Mouse (Mus musculus) olfactory bulb, adult 2 months (tissue): ENCODE data around the gene Ankrd40. TPM values are rescaled to one million over a fixed set of nuclear protein-coding genes. Genes with fewer than 3 reads are reported as not detected.

Experiments
- H3K27ac ChIP-seq: fragments of 200-500 bp; 2 replicates; pipeline ENCODE4 v1.5.1; 2012; ENCODE audit warnings: low read depth, low read length; ENCODE audit not compliant: insufficient read depth
- H3K4me1 ChIP-seq: fragments of 200-500 bp; 2 replicates; pipeline ENCODE4 v1.6.1; 2012; ENCODE audit warnings: low read length; ENCODE audit not compliant: control insufficient read depth, insufficient read depth
- H3K4me3 ChIP-seq: fragments of 200-500 bp; 2 replicates; pipeline ENCODE4 v1.5.1; 2012; ENCODE audit warnings: mild to moderate bottlenecking, low read depth, low read length, moderate library complexity; ENCODE audit not compliant: insufficient read depth
- CTCF ChIP-seq: fragments of 200-500 bp; IDR thresholded peaks from 2 replicates; pipeline ENCODE4 v1.5.1; 2012; ENCODE audit warnings: low read depth, mild to moderate bottlenecking, low read length, moderate library complexity; ENCODE audit not compliant: insufficient read depth
- POLR2A ChIP-seq: fragments of 200-500 bp; IDR thresholded peaks from 2 replicates; pipeline ENCODE4 v1.6.1; 2012; ENCODE audit warnings: mild to moderate bottlenecking, low read depth, low read length, moderate library complexity; ENCODE audit not compliant: insufficient read depth
- WGBS: fragments of 180-500 bp; shearing (Covaris S2); methylation state at CpG from one replicate; pipeline ENCODE4 v1.1.7; 2018; 5-methylcytosine and 5-hydroxymethylcytosine counted together
- polyA plus RNA-seq: library from polyadenylated mRNA; stranded (reverse); fragments of >200 nt; gene quantifications from 2 replicates; pipeline ENCODE4 v1.2.4, GENCODE M21; 2012; ENCODE audit warnings: low replicate concordance; ENCODE audit not compliant: missing spikeins, insufficient read depth, insufficient read length

Gene Ankrd40
- polyA plus RNA-seq, 1 experiment: 384 TPM

DNA sequence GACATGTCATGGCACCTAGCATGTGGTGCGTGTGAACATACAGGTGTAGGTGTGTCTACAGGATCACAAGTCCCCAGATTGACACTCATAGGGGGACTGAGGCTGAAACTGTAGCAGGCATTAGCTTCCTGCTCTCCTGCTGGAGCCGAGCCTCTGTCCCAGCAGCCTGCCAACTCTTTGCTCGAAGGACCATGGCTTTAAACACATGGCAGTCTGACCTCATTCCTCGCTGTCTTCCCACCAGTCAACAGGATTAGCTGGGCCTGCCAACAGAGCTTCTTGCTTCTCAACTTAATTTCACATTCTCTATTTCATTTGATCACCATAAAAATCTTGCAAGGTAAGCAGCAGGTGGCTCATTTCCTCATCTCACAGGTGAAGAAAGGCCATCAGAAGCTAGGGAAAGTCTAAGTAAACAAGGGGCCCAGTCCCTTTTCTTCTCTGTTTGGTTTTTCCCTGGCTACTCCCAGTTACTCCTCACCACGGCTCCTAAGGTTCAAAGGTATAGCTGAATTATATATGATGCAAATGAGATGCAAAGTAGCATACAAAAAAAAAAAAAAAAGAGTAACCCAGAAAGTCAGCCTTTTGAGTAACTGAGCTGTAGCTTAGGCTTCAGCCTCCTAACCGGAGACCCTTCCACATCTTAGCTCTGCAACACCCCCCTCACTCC is 62.1 kb downstream of the Ankrd40 start:
- Histone ChIP-seq H3K4me3 (no peak overlapping the region), H3K27ac (no peak overlapping the region), H3K4me1 (peaks cover 16% of the 10 kb centered on the region)
- TF ChIP-seq CTCF (no peak), POLR2A (no peak)
- 69% methylated on average over 6 of the region's 6 CpGs for WGBS

DNA sequence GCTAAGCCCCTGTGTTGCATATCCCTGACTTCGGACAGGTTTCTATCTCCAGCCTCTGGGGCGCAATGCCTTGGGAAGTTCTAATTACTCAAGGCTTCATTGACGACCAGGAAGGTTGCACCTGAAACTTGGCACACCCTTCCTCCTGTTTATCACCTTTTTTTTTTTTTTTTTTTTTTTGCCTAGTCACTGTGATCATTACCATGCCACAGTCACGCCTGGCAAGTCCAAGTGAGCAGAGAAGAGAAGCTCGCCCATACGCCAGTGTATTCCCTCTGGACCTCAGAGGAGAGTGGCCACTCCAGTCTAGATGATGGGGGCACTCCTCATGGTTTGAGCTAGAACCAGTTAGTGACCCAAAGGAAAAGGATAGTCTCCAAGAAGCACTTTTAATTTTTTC is 63.0 kb downstream of the Ankrd40 start:
- TF ChIP-seq POLR2A (no peak), CTCF (no peak)
- H3K27ac ChIP-seq: no peak overlapping the region
- H3K4me3 ChIP-seq: no peak overlapping the region
- H3K4me1 ChIP-seq: peaks cover 12% of the 10 kb centered on the region
- 94% methylated on average over 6 of the region's 6 CpGs for WGBS

Other genes starting within 250 kb of the Ankrd40 start
- gene Tob1, start 116.5 kb upstream of the Ankrd40 start, polyA plus RNA-seq: not detected in 2 replicates
- not detected in 2 replicates for gene Wfikkn2, start 82.0 kb upstream of the Ankrd40 start, polyA plus RNA-seq
- not detected in 2 replicates for gene Gm21885, start 46.1 kb upstream of the Ankrd40 start, polyA plus RNA-seq
- 287 and 558 TPM in 2 replicates for gene Luc7l3, start 6.0 kb upstream of the Ankrd40 start, polyA plus RNA-seq
- gene Abcc3, start 65.0 kb downstream of the Ankrd40 start, polyA plus RNA-seq: not detected in 2 replicates
- 54.5 TPM in 1 of 2 replicates, not detected in the other for gene Cacna1g, start 146.2 kb downstream of the Ankrd40 start, polyA plus RNA-seq
- gene Spata20, start 158.2 kb downstream of the Ankrd40 start, polyA plus RNA-seq: not detected in 2 replicates
- not detected in 2 replicates for gene Epn3, start 172.0 kb downstream of the Ankrd40 start, polyA plus RNA-seq
- not detected in 2 replicates for gene Mycbpap, start 193.7 kb downstream of the Ankrd40 start, polyA plus RNA-seq
- gene Rsad1, start 221.3 kb downstream of the Ankrd40 start, polyA plus RNA-seq: not detected in 2 replicates
- not detected in 2 replicates for gene Chad, start 237.0 kb downstream of the Ankrd40 start, polyA plus RNA-seq